Comparison of ENCODE assay signal across 20 mouse cellular contexts in genomic region chr4:107358460-107358859, GRCm38 (mm10). TPM values are rescaled to one million over a fixed set of nuclear protein-coding genes. Genes with fewer than 3 reads are reported as not detected.
A peak's percentile ranks its signal among the peaks of the same experiment; 100 is the strongest.
DNase-seq lines count a peak whose midpoint lies in the region.
"Had no signal": no experiment of that assay in that cellular context is flagged by ENCODE, and none has a peak within 500 bp of the region (broad histone marks: within the 10 kb centered on the region; RNA-seq: fewer than 3 reads in every experiment).

No protein-coding gene starts in this region.

- intact Hi-C loops in gastrocnemius, postnatal 36 days (cut with DNase I) = no loop called here

- peak; percentile 27 for DNase-seq in adrenal gland, postnatal 25 days
- no peak for DNase-seq in adrenal gland, postnatal 4 days (ENCODE audit: low spot score in 2 of 2)
- DNase-seq in gastrocnemius, postnatal 10 days = peak; percentile 15
- no peak for DNase-seq in gastrocnemius, postnatal 36 days
- DNase-seq in 416B (ENCODE audit: low read depth) = peak; percentile 21
- DNase-seq in layer of hippocampus, adult 9-10 months (ENCODE audit: low spot score) = peak; percentile 21
- no peak for DNase-seq in Muller cell, postnatal 12 days (ENCODE audit: inconsistent ontology term)
- no peak for DNase-seq in thymus, postnatal 36 days
- DNase-seq: adrenal gland, postnatal 36 days; cerebellum, postnatal 36 days; heart, postnatal 10 days; kidney, adult 8-10 months; kidney, postnatal 14 days; liver, postnatal 0 days; lung, postnatal 14 days; thymus, postnatal 4 days had no signal

RNA-seq across cellular contexts. Expression of gene Ndc1, which starts 9.1 kb away (rescaled TPM):
- total RNA-seq in adrenal gland, postnatal 25 days (2021) = 12.3 and 14.2 TPM in 2 replicates
- total RNA-seq in adrenal gland, postnatal 4 days (2021) = 10 to 100 TPM; 17.8 to 20.6 TPM
- 1 to 10 TPM; 8.0 to 8.4 TPM for total RNA-seq in gastrocnemius, postnatal 10 days (2021)
- 1 to 10 TPM; 7.4 to 9.1 TPM for total RNA-seq in gastrocnemius, postnatal 36 days (2021)

RNA-seq across cellular contexts. Expression of gene Yipf1, which starts 44.3 kb away (rescaled TPM):
- total RNA-seq in adrenal gland, postnatal 25 days (2021) = 85.7 and 117 TPM in 2 replicates
- total RNA-seq in adrenal gland, postnatal 4 days (2021) = 10 to 100 TPM; 71.9 to 83.1 TPM
- 10 to 100 TPM; 14.8 to 17.8 TPM for total RNA-seq in gastrocnemius, postnatal 10 days (2021)
- 1 to 10 TPM; 7.6 to 8.3 TPM for total RNA-seq in gastrocnemius, postnatal 36 days (2021)

RNA-seq across cellular contexts. Expression of gene Dio1, which starts 51.5 kb away (rescaled TPM):
- 2.5 TPM in 1 of 2 replicates, not detected in the other for total RNA-seq in adrenal gland, postnatal 25 days (2021)
- total RNA-seq in adrenal gland, postnatal 4 days (2021) = 1 to 10 TPM; 1.3 to 2.6 TPM
- under 1 TPM in 1 of 2 experiments, not detected in 1; 0.33 TPM for total RNA-seq in gastrocnemius, postnatal 10 days (2021)
- total RNA-seq in gastrocnemius, postnatal 36 days (2021) = not detected
- total RNA-seq: adrenal gland, postnatal 36 days; ES-E14; heart, postnatal 10 days; left cerebral cortex, adult 18-20 months; megakaryocyte, adult 5-6 weeks; neutrophil, adult 5-6 weeks had no signal

Comparison
In these comparisons a context has a peak if more than half of its experiments do, and no peak if none do; other contexts are left out.
1. DNase-seq: peak in adrenal gland, postnatal 25 days (single experiment), gastrocnemius, postnatal 10 days (single experiment), 416B (single experiment) and layer of hippocampus, adult 9-10 months (single experiment); none in adrenal gland, postnatal 4 days (0 of 2), gastrocnemius, postnatal 36 days (0 of 2), Muller cell, postnatal 12 days (single experiment) and thymus, postnatal 36 days (0 of 2).